Mouse (Mus musculus) adrenal gland, adult 8-10 months (tissue): ENCODE measurements around the gene Pld3. TPM values are rescaled to one million over a fixed set of nuclear protein-coding genes. Genes with fewer than 3 reads are reported as not detected.

ENCODE experiments used
- DNase-seq: peaks from one replicate; pipeline ENCODE4 v3.0.0; 2022
- total RNA-seq, 4 experiments: library from RNA; stranded (reverse); gene quantifications; 2 replicates each; pipeline ENCODE4 v1.2.4; 2022

Gene Pld3
- total RNA-seq, 4 experiments from 2014 or later = 135 to 205 (median 166) TPM

- DNase-seq = no peak
These were observed 16.7 kb upstream of the Pld3 start for GRCm38 (mm10) chr7:27569580-27570224.

GRCm38 (mm10) chr7:27560978-27561377, 8.0 kb upstream of the Pld3 start:
- DNase-seq = no peak

GRCm38 (mm10) chr7:27560291-27560887, 7.4 kb upstream of the Pld3 start:
- no peak for DNase-seq

- DNase-seq = no peak
These were observed 948 bp downstream of the Pld3 start for GRCm38 (mm10) chr7:27552070-27552469.

- DNase-seq = no peak
These were observed 3.4 kb downstream of the Pld3 start for GRCm38 (mm10) chr7:27549597-27549996.

GRCm38 (mm10) chr7:27544675-27545370, 8.2 kb downstream of the Pld3 start:
- no peak for DNase-seq

- DNase-seq = no peak
These were observed 9.2 kb downstream of the Pld3 start for GRCm38 (mm10) chr7:27543851-27544250.

- no peak for DNase-seq
These were observed 10.0 kb downstream of the Pld3 start for GRCm38 (mm10) chr7:27543065-27543464.

- DNase-seq = peak; percentile 63
These were observed 10.5 kb downstream of the Pld3 start for GRCm38 (mm10) chr7:27542392-27543033.

GRCm38 (mm10) chr7:27541922-27542321, 11.1 kb downstream of the Pld3 start:
- DNase-seq = no peak

- DNase-seq = no peak
These were observed 11.6 kb downstream of the Pld3 start for GRCm38 (mm10) chr7:27541431-27541830.

GRCm38 (mm10) chr7:27540935-27541334, 12.1 kb downstream of the Pld3 start:
- DNase-seq = no peak

GRCm38 (mm10) chr7:27540521-27540920, 12.5 kb downstream of the Pld3 start:
- DNase-seq = no peak

GRCm38 (mm10) chr7:27538797-27539196, 14.2 kb downstream of the Pld3 start:
- DNase-seq = no peak

GRCm38 (mm10) chr7:27537998-27538397, 15.0 kb downstream of the Pld3 start:
- no peak for DNase-seq

GRCm38 (mm10) chr7:27536618-27537017, 16.4 kb downstream of the Pld3 start:
- DNase-seq = no peak

- no peak for DNase-seq
These were observed 17.6 kb downstream of the Pld3 start for GRCm38 (mm10) chr7:27535386-27535785.

GRCm38 (mm10) chr7:27532480-27533050, 20.5 kb downstream of the Pld3 start:
- no peak for DNase-seq

GRCm38 (mm10) chr7:27531707-27532106, 21.3 kb downstream of the Pld3 start:
- DNase-seq = no peak

- DNase-seq = no peak
These were observed 22.1 kb downstream of the Pld3 start for GRCm38 (mm10) chr7:27530937-27531336.

GRCm38 (mm10) chr7:27529070-27529469, 23.9 kb downstream of the Pld3 start:
- DNase-seq = no peak

- DNase-seq = peak; percentile 58
These were observed 26.8 kb downstream of the Pld3 start for GRCm38 (mm10) chr7:27526039-27526827.
